Mouse (Mus musculus) gastrocnemius, adult 2 months (tissue): Measurements from ENCODE around the gene Gdf11. TPM values are rescaled to one million over a fixed set of nuclear protein-coding genes. Genes with fewer than 3 reads are reported as not detected.
A peak's percentile ranks its signal among the peaks of the same experiment; 100 is the strongest.

Experiments
- DNase-seq: peaks from one replicate; pipeline ENCODE4 v3.0.0; 2022
- H3K27ac ChIP-seq: fragments of 200-600 bp; 2 replicates; pipeline ENCODE4 v1.8.1; 2022; ENCODE audit warnings: mild to moderate bottlenecking
- H3K4me3 ChIP-seq: fragments of 200-600 bp; 2 replicates; pipeline ENCODE4 v1.8.1; 2022; ENCODE audit warnings: mild to moderate bottlenecking, moderate library complexity
- CTCF ChIP-seq: fragments of 200-600 bp; IDR thresholded peaks from 2 replicates; pipeline ENCODE4 v1.8.1; 2022; ENCODE audit warnings: antibody characterized with exemption, mild to moderate bottlenecking, moderate library complexity
- intact Hi-C: fragments of 180-260 bp; cut with DNase I; formaldehyde crosslinking; loops from one replicate; pipeline ENCODE4 v1.15.1; 2025
- total RNA-seq, 2 experiments: library from RNA; stranded (reverse); gene quantifications; 2 replicates each; pipeline ENCODE4 v1.2.3; 2021

Gdf11 gene
- total RNA-seq, 2 experiments from 2014 or later = 4.8 to 5.2 TPM

DNA sequence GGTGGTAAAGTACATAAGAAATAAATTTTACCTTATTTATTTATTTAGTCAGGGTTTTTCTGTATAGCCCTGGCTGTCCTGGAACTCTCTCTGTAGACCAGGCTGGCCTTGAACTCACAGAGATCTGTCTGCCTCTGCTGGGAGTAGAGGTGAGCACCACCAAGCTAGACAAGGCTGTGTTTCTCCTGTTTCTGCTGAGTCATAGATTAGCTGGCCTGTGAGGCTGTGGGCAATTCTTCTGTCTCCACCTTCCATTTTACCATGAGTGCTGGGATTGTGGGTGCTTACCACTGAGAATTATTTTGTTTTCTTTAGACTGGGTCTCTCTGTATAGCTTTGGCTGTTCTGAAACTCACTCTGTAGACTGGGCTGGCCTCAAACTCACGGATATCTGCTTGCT is 9.9 kb upstream of the Gdf11 start:
- Histone ChIP-seq H3K27ac (no peak overlapping the region), H3K4me3 (no peak overlapping the region)
- intact Hi-C loops = no loop called here
- DNase-seq = no peak
- TF ChIP-seq CTCF = no peak

DNA sequence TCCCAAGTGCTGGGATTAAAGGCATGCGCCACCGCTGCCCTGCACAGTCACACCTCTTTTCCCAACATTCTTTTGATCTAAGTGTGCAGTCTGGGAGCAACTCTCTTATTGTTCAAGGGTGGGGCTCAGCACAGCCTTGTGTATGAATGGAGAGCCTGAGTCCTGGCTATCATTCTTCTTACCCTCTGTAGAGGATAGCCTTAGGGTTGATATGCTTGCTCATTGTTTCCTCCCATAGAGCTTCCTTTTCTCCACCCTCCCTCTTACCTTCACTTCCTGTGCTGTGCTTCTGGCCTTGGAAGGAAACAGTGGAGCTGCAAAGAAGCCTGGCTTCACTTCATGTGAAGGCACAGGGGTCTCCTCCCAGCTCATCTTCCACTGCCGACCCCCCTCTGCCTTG is 9.2 kb upstream of the Gdf11 start, which contains the start of gene Cd63:
Cd63 (plus strand) TSS at position 292 of the 400 bp plus-strand sequence.
- Histone ChIP-seq H3K27ac (no peak within 1 kb of the TSS), H3K4me3 (no peak within 1 kb of the TSS)
- DNase-seq = no peak
- intact Hi-C loops = no loop called here
- no peak for TF ChIP-seq CTCF

DNA sequence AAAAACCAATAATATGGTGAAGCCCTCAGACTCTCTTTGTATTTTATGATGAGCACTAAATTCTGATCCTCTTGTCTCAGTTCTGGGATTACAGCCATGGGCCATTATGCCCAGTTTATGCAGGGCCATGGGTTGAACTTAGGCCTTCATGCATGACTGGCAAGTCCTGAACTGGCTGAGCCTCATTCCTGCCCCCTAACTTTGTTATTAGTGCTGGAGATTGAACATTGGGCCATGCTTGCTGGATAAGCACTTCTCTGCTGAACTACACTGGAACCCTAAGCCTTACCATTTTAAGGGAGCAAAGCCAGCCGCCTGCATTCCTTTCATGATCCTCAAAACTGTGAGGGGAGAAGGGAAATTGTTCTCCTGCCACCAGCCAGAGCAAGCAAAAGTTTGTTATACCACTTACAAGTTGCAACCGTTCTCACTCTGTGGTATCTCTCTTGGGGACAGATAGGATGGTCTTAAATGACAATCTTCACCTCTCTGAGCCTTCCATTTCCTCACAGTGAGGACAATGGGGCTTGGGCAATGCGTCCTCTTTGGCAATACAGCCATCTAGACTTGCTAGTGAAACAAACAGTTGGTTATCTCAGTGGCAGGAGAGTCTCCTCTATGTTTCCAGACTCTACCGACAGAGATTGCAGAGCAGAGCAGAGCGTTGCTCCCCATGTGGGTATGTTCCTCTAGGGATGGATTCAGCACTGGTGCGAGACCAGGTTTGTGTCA is 8.4 kb upstream of the Gdf11 start:
- TF ChIP-seq CTCF = no peak
- Histone ChIP-seq H3K27ac (no peak overlapping the region), H3K4me3 (no peak overlapping the region)
- intact Hi-C loops = no loop called here
- no peak for DNase-seq

DNA sequence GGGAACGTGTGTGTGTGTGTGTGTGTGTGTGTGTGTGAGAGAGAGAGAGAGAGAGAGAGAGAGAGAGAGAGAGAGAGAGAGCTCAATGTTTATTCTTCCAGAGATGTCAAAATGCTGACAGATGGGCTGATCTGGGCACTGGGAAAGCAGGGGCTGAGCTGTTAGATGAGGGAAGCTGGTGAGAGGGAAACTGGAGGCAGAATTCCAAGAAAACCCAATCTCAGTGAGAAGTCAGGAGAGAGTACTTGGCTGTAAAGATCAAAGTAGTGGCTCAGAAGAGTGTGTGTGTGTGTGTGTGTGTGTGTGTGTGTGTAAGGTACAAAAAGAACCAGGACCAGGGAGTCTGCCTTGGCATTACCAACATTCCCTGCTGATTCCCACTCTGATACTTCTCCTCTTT is 6.0 kb upstream of the Gdf11 start:
- intact Hi-C loops = no loop called here
- Histone ChIP-seq H3K4me3 (no peak overlapping the region), H3K27ac (no peak overlapping the region)
- no peak for DNase-seq
- TF ChIP-seq CTCF = no peak

DNA sequence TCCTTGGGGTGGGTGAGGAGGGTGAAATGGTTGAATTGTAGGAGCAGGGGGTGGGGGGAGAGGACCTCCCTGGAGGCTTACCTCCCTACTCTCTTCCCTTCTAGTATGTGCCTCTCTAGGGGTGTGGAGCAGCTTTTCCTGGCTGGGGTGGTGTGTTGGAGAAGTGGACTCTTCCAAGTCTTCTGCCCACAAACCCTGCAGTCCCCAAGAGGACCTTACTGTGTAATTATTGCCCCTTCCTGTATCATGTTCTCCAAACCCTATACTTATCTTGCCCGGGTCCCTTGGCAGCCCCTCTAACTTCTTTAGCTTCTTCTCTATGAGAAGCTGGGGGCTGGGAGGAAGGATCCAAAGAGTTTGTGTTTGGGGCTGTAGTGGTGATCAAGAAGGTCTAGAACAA is 5.3 kb upstream of the Gdf11 start:
- no peak for TF ChIP-seq CTCF
- H3K27ac ChIP-seq = no peak overlapping the region
- intact Hi-C loops = no loop called here
- no peak overlapping the region for H3K4me3 ChIP-seq
- DNase-seq = no peak

DNA sequence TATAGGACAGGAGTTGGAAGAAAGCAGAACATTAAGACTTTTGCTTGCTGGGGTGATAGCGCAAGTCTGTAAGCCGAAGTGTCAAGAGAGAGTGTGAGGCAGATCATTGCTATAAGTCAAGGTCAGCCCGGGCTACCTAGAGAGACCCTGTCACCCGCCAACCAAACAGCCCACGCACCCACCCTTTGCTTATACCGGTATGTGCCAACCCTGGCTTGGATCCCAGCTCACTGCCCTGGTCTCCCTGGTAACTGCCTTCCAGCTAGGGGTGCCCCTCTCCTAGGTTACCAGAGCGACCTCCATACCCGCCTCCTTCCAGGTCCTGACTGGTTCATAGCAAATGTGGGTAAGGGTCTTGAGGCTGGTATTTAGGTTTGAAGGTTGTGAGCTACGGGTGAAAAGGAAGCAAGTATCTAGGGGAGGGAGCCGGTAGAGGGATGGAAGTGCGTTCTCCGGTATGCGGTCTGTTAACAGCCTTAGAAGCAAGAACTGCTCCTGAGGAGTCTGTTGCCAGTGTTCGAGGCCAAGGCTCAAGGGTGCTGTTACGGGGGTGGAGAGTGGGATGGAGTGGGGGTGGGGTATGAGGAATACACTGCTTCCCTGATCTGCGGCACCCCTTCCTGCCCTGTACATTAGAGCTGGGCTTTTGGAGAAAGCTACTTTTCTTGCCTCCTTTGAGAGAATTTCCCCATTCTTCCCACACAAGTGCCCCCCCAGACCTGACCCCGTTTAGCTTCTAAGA is 4.6 kb upstream of the Gdf11 start:
- intact Hi-C loops = loop anchor here (1.0 kb wide), 1 partner anchor 51 kb away; no protein-coding TSS in a partner anchor
- DNase-seq = peak; percentile 26
- no peak for TF ChIP-seq CTCF
- no peak overlapping the region for H3K27ac ChIP-seq
- H3K4me3 ChIP-seq = peak overlapping the region; percentile 40

DNA sequence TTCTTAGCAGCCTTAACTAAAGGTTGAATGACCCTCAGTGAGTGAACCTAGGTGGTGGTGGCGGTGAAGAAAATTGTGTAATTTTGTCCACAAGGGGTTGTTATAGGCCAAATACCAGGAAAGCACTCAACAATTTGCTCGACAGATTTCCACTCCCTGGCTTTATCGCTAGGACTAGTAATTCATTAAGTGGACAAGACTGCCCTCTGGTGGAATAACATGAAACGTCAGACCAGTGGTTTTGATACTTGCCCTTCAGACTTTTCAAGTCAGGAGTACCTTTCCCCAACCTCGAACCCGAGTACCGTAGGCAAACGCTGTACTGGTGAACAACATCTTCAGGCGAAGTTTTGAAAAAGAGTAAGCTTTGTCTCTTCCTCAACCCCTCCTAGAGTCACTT is 3.9 kb upstream of the Gdf11 start:
- peak; percentile 85 for TF ChIP-seq CTCF
- DNase-seq = peak; percentile 50
- peak overlapping the region; percentile 40 for H3K4me3 ChIP-seq
- intact Hi-C loops = loop anchor here (1.0 kb wide), 1 partner anchor 50 kb away; no protein-coding TSS in a partner anchor
- no peak overlapping the region for H3K27ac ChIP-seq

DNA sequence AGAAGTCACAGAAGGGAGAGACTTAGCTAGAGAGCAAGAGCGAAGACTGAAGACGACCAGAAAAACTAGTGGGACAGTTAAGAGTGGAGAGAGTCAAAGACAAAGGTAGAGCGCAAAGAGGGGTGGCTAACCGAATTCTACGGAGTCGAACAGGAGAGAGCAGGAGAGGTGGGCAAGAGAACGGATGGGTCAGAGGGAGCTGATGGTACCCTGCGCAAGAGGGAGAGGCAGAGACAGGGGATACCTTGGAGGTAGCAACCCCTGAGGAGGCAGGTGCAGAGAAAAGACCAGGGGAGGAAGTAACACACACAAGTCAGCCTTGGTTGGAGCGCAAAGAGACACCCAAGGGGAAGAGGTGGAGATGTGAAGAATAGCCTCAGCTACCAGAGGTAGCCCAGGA is 728 bp upstream of the Gdf11 start:
- Histone ChIP-seq H3K27ac (peak overlapping the region; percentile 51; the same call in 1 of the 2 replicates), H3K4me3 (peak overlapping the region; percentile 71)
- no peak for TF ChIP-seq CTCF
- intact Hi-C loops = no loop called here
- no peak for DNase-seq

DNA sequence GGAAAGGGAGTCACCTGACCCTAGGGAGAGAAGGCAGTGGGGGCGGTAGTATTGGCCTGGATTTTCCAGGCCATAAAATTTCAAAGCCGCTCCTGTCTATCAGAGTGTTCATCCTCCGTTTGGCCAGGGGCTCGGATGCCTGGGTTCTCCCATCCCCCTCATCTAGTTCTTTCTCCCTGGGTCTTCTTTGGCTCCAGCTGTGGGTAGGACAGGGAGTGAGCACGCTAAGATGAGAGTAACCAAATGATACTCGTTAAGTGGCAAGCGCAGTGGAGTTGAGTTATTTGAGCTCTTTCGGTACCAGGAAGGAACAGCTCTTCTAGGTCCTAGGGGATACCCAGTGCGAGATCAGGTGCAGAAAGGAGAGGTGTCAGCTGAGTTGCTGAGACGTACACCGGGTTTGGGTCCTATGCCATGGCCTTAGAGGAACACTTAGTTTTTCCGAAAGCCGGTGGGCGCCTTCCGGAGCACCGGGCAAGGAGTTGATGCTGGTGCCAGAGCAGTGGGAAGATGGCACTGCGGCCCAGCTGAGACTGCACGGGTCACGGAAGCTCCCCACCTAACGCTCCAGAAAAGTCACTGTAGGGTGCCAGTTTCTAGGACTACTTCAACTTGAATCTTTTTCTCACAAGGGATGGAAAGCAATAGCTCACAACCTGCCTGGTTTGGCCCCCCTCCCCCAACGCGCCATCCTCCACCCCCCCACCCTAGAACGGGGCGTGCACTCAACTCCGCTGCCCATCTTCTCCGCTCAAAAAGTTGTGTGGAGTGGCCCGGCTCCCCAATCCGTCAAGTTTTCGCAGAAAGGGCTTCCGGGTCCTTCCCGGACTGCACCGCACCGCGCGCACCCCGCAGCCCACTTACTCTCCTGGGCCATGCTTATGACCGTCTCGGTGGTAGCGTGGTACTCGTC is 879 bp downstream of the Gdf11 start:
- Histone ChIP-seq H3K27ac (peak overlapping the region; percentile 58), H3K4me3 (peak overlapping the region; percentile 71)
- intact Hi-C loops = no loop called here
- no peak for TF ChIP-seq CTCF
- DNase-seq = no peak

DNA sequence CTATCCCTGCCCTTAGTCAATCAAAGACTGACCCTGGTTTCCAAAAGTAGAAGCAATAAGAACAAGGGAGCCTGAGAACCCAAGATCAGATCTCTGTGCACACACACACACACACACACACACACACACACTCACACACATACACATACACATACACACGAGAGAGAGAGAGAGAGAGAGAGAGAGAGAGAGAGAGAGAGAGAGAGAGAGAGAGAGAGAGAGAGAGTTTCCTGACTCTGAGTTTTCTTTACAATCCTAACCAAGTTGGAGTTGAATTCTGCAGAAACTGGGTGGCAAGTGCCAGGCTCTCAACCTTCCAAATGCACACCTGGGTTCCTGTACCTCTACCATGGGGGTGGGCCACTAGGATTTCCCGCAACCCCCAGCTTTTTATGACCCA is 1.7 kb downstream of the Gdf11 start:
- intact Hi-C loops = no loop called here
- H3K27ac ChIP-seq = no peak overlapping the region
- TF ChIP-seq CTCF = no peak
- no peak for DNase-seq
- peak overlapping the region; percentile 71; the same call in 1 of the 2 replicates for H3K4me3 ChIP-seq

DNA sequence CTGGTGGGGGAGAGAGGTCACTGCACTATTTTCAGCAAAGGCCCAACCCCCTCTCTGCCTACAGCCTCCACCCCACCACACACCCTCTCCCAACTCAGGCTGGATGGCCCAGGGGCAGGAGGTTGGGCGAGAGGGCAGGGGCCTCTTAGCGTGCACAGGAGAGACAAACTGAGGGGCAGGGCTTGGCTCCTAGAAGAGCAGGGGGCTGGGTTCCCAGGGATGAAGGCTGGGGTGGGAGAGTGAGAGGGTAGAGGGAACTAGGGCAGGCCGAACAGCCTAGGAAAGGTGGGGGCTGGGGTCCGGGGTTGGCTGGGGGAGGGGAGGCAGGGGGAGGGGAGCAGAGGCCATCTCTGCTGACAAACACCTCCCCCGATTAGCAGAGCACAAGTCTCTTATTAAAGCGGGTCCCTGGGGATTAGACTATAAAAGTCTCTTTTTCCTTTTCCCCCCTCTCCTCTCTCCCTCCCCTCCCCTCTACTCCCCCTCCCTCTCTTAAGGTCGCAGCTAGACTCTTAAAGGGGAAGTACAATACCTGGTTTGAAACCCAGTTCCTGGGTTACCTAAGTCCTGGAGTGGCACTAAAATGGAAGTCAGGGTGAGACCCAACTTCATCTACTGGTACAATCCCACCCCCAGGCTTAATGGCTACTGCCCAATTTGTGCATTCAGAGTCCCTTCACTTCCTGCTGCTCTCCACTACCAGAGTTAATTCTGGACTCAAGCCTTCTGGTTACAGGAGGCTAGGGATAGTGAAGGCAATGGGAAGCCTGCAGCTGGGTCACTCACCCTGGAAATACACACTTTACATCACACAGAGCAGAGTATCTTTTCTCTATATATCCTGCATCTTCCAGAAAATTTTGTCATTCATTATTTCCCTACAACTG is 2.3 kb downstream of the Gdf11 start:
- intact Hi-C loops = no loop called here
- no peak for DNase-seq
- Histone ChIP-seq H3K27ac (no peak overlapping the region), H3K4me3 (peak overlapping the region; percentile 26)
- no peak for TF ChIP-seq CTCF

DNA sequence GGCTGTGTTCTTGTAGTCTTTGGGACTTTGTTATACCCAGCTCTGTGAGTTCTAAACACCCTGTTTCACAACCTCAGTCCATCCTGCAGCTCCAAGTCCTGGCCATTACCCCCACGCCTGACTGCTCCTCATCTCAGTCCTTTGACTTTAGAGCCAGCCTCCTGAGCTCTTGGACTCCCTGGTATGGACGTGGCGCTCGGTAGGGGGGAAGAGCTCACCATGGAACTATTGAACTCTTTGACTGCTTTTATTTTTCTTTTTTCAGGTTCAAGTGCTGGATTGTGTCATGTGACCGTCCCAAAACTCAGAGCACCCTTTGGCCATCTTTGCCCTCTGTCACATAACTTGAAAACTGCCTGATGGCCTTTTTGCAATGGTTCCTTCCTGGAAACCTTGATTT is 9.5 kb downstream of the Gdf11 start:
- DNase-seq = no peak
- H3K4me3 ChIP-seq = no peak overlapping the region
- TF ChIP-seq CTCF = no peak
- intact Hi-C loops = no loop called here
- no peak overlapping the region for H3K27ac ChIP-seq
